Mouse (Mus musculus): ENCODE results near the gene Tmprss4.

DNA sequence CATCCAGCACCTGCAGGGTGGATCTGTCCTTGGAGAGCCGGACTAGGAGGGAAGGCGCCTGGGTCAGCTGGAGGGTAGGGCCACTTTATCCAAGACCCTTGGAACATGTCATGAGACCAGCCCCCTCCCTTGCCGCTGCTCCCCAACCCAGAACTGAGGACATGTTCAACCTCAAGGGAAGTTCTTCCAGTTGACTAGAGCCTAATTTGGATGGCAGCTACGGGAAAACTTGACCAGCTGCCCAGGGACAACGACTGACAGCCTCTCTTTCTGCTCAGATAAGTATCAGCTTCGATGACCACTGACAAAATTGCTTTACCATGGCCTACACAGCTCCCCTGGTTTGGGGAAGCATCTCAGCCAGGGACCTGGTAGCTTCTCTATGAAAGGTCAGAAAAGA is 20.6 kb downstream of the Tmprss4 start:
- TF ChIP-seq CTCF (IDR thresholded peaks at IDR 0.05; ENCODE audit: extremely low read depth, insufficient read depth, low read length) (no peak), POLR2A (IDR thresholded peaks at IDR 0.05; ENCODE audit: extremely low read depth, insufficient read depth, low read length) (no peak)

Measured in cortical plate, adult 2 months (tissue).